Mouse (Mus musculus) small intestine, adult 2 months (tissue): ENCODE results near the gene Prcd. TPM values are rescaled to one million over a fixed set of nuclear protein-coding genes. Genes with fewer than 3 reads are reported as not detected.

Source experiments
- H3K27ac ChIP-seq: fragments of 200-500 bp; 2 replicates; pipeline ENCODE4 v1.5.1; 2012; ENCODE audit warnings: low read depth, low read length, control low read depth, inconsistent platforms; ENCODE audit not compliant: insufficient read depth
- H3K27me3 ChIP-seq: fragments of 200-500 bp; 2 replicates; pipeline ENCODE4 v1.6.1; 2012; ENCODE audit warnings: mild to moderate bottlenecking, moderate library complexity, low read length, inconsistent platforms; ENCODE audit not compliant: control insufficient read depth, insufficient read depth
- H3K36me3 ChIP-seq: fragments of 200-500 bp; 2 replicates; pipeline ENCODE4 v1.6.1; 2012; ENCODE audit warnings: mild to moderate bottlenecking, low read length, control low read depth, inconsistent platforms; ENCODE audit not compliant: control insufficient read depth, insufficient read depth
- H3K4me1 ChIP-seq: fragments of 200-500 bp; 2 replicates; pipeline ENCODE4 v1.6.1; 2012; ENCODE audit warnings: low read length, inconsistent platforms, mixed read lengths; ENCODE audit not compliant: control insufficient read depth, insufficient read depth, insufficient read length
- H3K4me3 ChIP-seq: fragments of 200-500 bp; 2 replicates; pipeline ENCODE4 v1.5.1; 2012; ENCODE audit warnings: low read depth, mild to moderate bottlenecking, control low read depth, inconsistent platforms, low read length, moderate library complexity
- CTCF ChIP-seq: fragments of 200-500 bp; IDR thresholded peaks from 2 replicates; pipeline ENCODE4 v1.5.1; 2012; ENCODE audit warnings: low read depth, mild to moderate bottlenecking, control low read depth, inconsistent platforms, low read length, moderate library complexity, mixed read lengths; ENCODE audit not compliant: insufficient replicate concordance, insufficient read length; ENCODE audit errors: extremely low read depth
- POLR2A ChIP-seq: fragments of 200-500 bp; IDR thresholded peaks from 2 replicates; pipeline ENCODE4 v1.6.1; 2012; ENCODE audit warnings: low read depth, mild to moderate bottlenecking, control low read depth, inconsistent platforms, low read length, moderate library complexity
- WGBS: fragments of 180-500 bp; shearing (Covaris S2); methylation state at CpG from one replicate; pipeline ENCODE4 v1.1.7; 2018; 5-methylcytosine and 5-hydroxymethylcytosine counted together
- polyA plus RNA-seq: library from polyadenylated mRNA; depleted of rRNA; stranded (reverse); fragments of >200 nt; gene quantifications from 2 replicates; pipeline ENCODE4 v1.2.3, GENCODE M21; 2012

Prcd gene
- polyA plus RNA-seq, 1 experiment = 0.30 TPM

- peaks cover 3% of the 10 kb centered on the region; the same call in 1 of the 2 replicates for H3K4me1 ChIP-seq
- WGBS = 77% methylated on average over 11 of the region's 11 CpGs
- no peaks in the 10 kb centered on the region for H3K27me3 ChIP-seq
- H3K27ac ChIP-seq = no peak overlapping the region
- H3K36me3 ChIP-seq = no peaks in the 10 kb centered on the region
- no peak for TF ChIP-seq POLR2A
- TF ChIP-seq CTCF = no peak
- no peak overlapping the region for H3K4me3 ChIP-seq
Measured at GRCm38 (mm10) chr11:116646136-116646535, 7.2 kb upstream of the Prcd start.

GRCm38 (mm10) chr11:116646771-116647170, 6.6 kb upstream of the Prcd start:
- Histone ChIP-seq H3K4me3 (no peak overlapping the region), H3K27ac (peak overlapping the region; percentile 66; the same call in 1 of the 2 replicates), H3K36me3 (no peaks in the 10 kb centered on the region), H3K4me1 (peaks cover 3% of the 10 kb centered on the region; the same call in 1 of the 2 replicates), H3K27me3 (no peaks in the 10 kb centered on the region)
- 88% methylated on average over 7 of the region's 7 CpGs for WGBS
- no peak for TF ChIP-seq POLR2A
- TF ChIP-seq CTCF = no peak

GRCm38 (mm10) chr11:116647340-116647991, 5.9 kb upstream of the Prcd start:
- 65% methylated on average over 11 of the region's 11 CpGs for WGBS
- no peaks in the 10 kb centered on the region for H3K36me3 ChIP-seq
- H3K4me3 ChIP-seq = no peak overlapping the region
- H3K27me3 ChIP-seq = no peaks in the 10 kb centered on the region; the same call in 1 of the 2 replicates
- peaks cover 3% of the 10 kb centered on the region; the same call in 1 of the 2 replicates for H3K4me1 ChIP-seq
- TF ChIP-seq CTCF (no peak), POLR2A (no peak)
- peak overlapping the region; percentile 66 for H3K27ac ChIP-seq

GRCm38 (mm10) chr11:116648213-116648921, 5.0 kb upstream of the Prcd start:
- TF ChIP-seq POLR2A (no peak), CTCF (no peak)
- WGBS = 71% methylated on average over 18 of the region's 18 CpGs
- Histone ChIP-seq H3K4me3 (no peak overlapping the region), H3K36me3 (no peaks in the 10 kb centered on the region), H3K4me1 (peaks cover 3% of the 10 kb centered on the region; the same call in 1 of the 2 replicates), H3K27ac (peak overlapping the region; percentile 88), H3K27me3 (peaks cover 5% of the 10 kb centered on the region; the same call in 1 of the 2 replicates)

- H3K27me3 ChIP-seq = peaks cover 11% of the 10 kb centered on the region
- 78% methylated on average over 10 of the region's 10 CpGs for WGBS
- H3K4me3 ChIP-seq = no peak overlapping the region
- H3K36me3 ChIP-seq = no peaks in the 10 kb centered on the region
- H3K27ac ChIP-seq = peak overlapping the region; percentile 88
- peaks cover 7% of the 10 kb centered on the region; the same call in 1 of the 2 replicates for H3K4me1 ChIP-seq
- no peak for TF ChIP-seq POLR2A
- TF ChIP-seq CTCF = no peak
Measured at GRCm38 (mm10) chr11:116648976-116649375, 4.4 kb upstream of the Prcd start.

GRCm38 (mm10) chr11:116649711-116650337, 3.5 kb upstream of the Prcd start:
- Histone ChIP-seq H3K27me3 (peaks cover 17% of the 10 kb centered on the region), H3K36me3 (no peaks in the 10 kb centered on the region), H3K27ac (peak overlapping the region; percentile 88; the same call in 1 of the 2 replicates), H3K4me1 (peaks cover 10% of the 10 kb centered on the region), H3K4me3 (no peak overlapping the region)
- TF ChIP-seq POLR2A = no peak
- TF ChIP-seq CTCF = no peak
- WGBS = 81% methylated on average over 13 of the region's 13 CpGs

- TF ChIP-seq POLR2A (no peak), CTCF (no peak)
- Histone ChIP-seq H3K4me3 (no peak overlapping the region), H3K27me3 (peaks cover 21% of the 10 kb centered on the region), H3K36me3 (no peaks in the 10 kb centered on the region), H3K4me1 (peaks cover 10% of the 10 kb centered on the region), H3K27ac (no peak overlapping the region)
- WGBS = 81% methylated on average over 8 of the region's 8 CpGs
Measured at GRCm38 (mm10) chr11:116650811-116651210, 2.5 kb upstream of the Prcd start.
